Mouse (Mus musculus) MEL (cell line): Measurements from ENCODE around the gene Ezr. TPM values are rescaled to one million over a fixed set of nuclear protein-coding genes. Genes with fewer than 3 reads are reported as not detected.

Experiments
- DNase-seq: peaks from one replicate; pipeline ENCODE4 v3.0.0; 2011; ENCODE audit warnings: low read depth, low spot score
- H3K27ac ChIP-seq: 2 replicates; pipeline ENCODE4 v1.5.1; 2012; ENCODE audit warnings: low read depth, mild to moderate bottlenecking, control low read depth, low read length, moderate library complexity; ENCODE audit not compliant: control insufficient read depth
- H3K27me3 ChIP-seq, 2 experiments: fragments of 150-350 bp in 1 of 2; sonication (generic) in 1 of 2; 2 replicates each; pipeline ENCODE4 v1.6.1; 2012; ENCODE audit warnings: low read length in 2 of 2, mild to moderate bottlenecking in 2 of 2, improper control_type of control experiment in 1 of 2, moderate library complexity in 1 of 2; ENCODE audit not compliant: insufficient read depth in 2 of 2, control insufficient read depth in 1 of 2
- H3K36me3 ChIP-seq, 2 experiments: 2 replicates each; pipeline ENCODE4 v1.6.1; 2012 to 2014; ENCODE audit warnings: low read length in 2 of 2, improper control_type of control experiment in 1 of 2, inconsistent platforms in 1 of 2, mild to moderate bottlenecking in 1 of 2; ENCODE audit not compliant: insufficient read depth in 2 of 2, control insufficient read depth in 1 of 2
- H3K4me1 ChIP-seq, 2 experiments: fragments of 150-350 bp in 1 of 2; sonication (generic) in 1 of 2; 2 replicates each; pipeline ENCODE4 v1.6.1; 2012; ENCODE audit warnings: low read length in 2 of 2, improper control_type of control experiment in 1 of 2, mild to moderate bottlenecking in 1 of 2; ENCODE audit not compliant: insufficient read depth in 2 of 2, control insufficient read depth in 1 of 2
- H3K4me3 ChIP-seq, 2 experiments: fragments of 150-350 bp in 1 of 2; sonication (generic) in 1 of 2; 2 replicates each; pipeline ENCODE4 v1.5.1; 2012; ENCODE audit warnings: low read depth in 2 of 2, low read length in 2 of 2, mild to moderate bottlenecking in 2 of 2, moderate library complexity in 2 of 2, control low read depth in 1 of 2, improper control_type of control experiment in 1 of 2; ENCODE audit not compliant: control insufficient read depth in 1 of 2, insufficient read depth in 1 of 2
- H3K79me2 ChIP-seq: 2 replicates; pipeline ENCODE4 v1.6.1; 2012; ENCODE audit warnings: mild to moderate bottlenecking, low read length, moderate library complexity; ENCODE audit not compliant: control insufficient read depth, poor library complexity, insufficient read depth
- H3K9ac ChIP-seq: 2 replicates; pipeline ENCODE4 v1.6.1; 2012; ENCODE audit warnings: low read depth, mild to moderate bottlenecking, control low read depth, low read length, moderate library complexity; ENCODE audit not compliant: control insufficient read depth, poor library complexity, severe bottlenecking
- H3K9me3 ChIP-seq: fragments of 150-350 bp; sonication (generic); replicated peaks from 2 replicates; pipeline ENCODE4 v1.6.1; 2012; ENCODE audit warnings: mild to moderate bottlenecking, low read length, improper control_type of control experiment, moderate library complexity; ENCODE audit not compliant: insufficient read depth
- BHLHE40 ChIP-seq: IDR thresholded peaks from 2 replicates; pipeline ENCODE4 v1.6.1; 2012; ENCODE audit warnings: low read depth, mild to moderate bottlenecking, inconsistent platforms, low read length, improper control_type of control experiment, borderline replicate concordance
- CHD1 ChIP-seq: IDR thresholded peaks from 2 replicates; pipeline ENCODE4 v1.6.1; 2012; ENCODE audit warnings: low read depth, mild to moderate bottlenecking, inconsistent platforms, low read length, improper control_type of control experiment
- CHD2 ChIP-seq: IDR thresholded peaks from 2 replicates; pipeline ENCODE4 v1.6.1; 2011; ENCODE audit warnings: low read length, improper control_type of control experiment
- CTCF ChIP-seq, 3 experiments: IDR thresholded peaks in 2 of 3; conservative IDR thresholded peaks in 1 of 3; 2 replicates each; pipeline ENCODE4 v1.5.1; 2011 to 2012; ENCODE audit warnings: low read length in 3 of 3, low read depth in 2 of 3, mild to moderate bottlenecking in 2 of 3, improper control_type of control experiment in 1 of 3, inconsistent platforms in 1 of 3, mixed read lengths in 1 of 3, moderate library complexity in 1 of 3; ENCODE audit not compliant: control insufficient read depth in 1 of 3, insufficient read depth in 1 of 3, poor library complexity in 1 of 3, severe bottlenecking in 1 of 3
- E2F4 ChIP-seq: IDR thresholded peaks from 2 replicates; pipeline ENCODE4 v1.6.1; 2011; ENCODE audit warnings: low read depth, low read length, improper control_type of control experiment, borderline replicate concordance
- ELF1 ChIP-seq: IDR thresholded peaks from 2 replicates; pipeline ENCODE4 v1.6.1; 2014; ENCODE audit warnings: low read depth, mild to moderate bottlenecking, inconsistent platforms, low read length, improper control_type of control experiment, moderate library complexity
- EP300 ChIP-seq, 2 experiments: IDR thresholded peaks; 2 replicates each; pipeline ENCODE4 v1.6.1; 2011; ENCODE audit warnings: improper control_type of control experiment in 2 of 2, low read length in 2 of 2, low read depth in 1 of 2, mild to moderate bottlenecking in 1 of 2
- ETS1 ChIP-seq: IDR thresholded peaks from 2 replicates; pipeline ENCODE4 v1.6.1; 2012; ENCODE audit warnings: low read depth, mild to moderate bottlenecking, inconsistent platforms, low read length, improper control_type of control experiment, moderate library complexity
- GABPA ChIP-seq: IDR thresholded peaks from 2 replicates; pipeline ENCODE4 v1.6.1; 2012; ENCODE audit warnings: low read depth, mild to moderate bottlenecking, inconsistent platforms, low read length, improper control_type of control experiment, moderate library complexity
- GATA1 ChIP-seq: IDR thresholded peaks from 2 replicates; pipeline ENCODE4 v1.6.1; 2011; ENCODE audit warnings: low read depth, low read length, improper control_type of control experiment
- HCFC1 ChIP-seq: IDR thresholded peaks from 2 replicates; pipeline ENCODE4 v1.6.1; 2012; ENCODE audit warnings: low read depth, mild to moderate bottlenecking, inconsistent platforms, low read length, improper control_type of control experiment, moderate library complexity
- JUND ChIP-seq: IDR thresholded peaks from 2 replicates; pipeline ENCODE4 v1.6.1; 2011; ENCODE audit warnings: low read depth, mild to moderate bottlenecking, improper control_type of control experiment, low read length
- KAT2A ChIP-seq: conservative IDR thresholded peaks from 2 replicates; pipeline ENCODE4 v1.6.1; 2012; ENCODE audit warnings: low read depth, low read length, improper control_type of control experiment, inconsistent platforms
- MAFK ChIP-seq: IDR thresholded peaks from 2 replicates; pipeline ENCODE4 v1.6.1; 2011; ENCODE audit warnings: low read depth, mild to moderate bottlenecking, low read length, improper control_type of control experiment, borderline replicate concordance
- MAZ ChIP-seq: IDR thresholded peaks from 2 replicates; pipeline ENCODE4 v1.6.1; 2012; ENCODE audit warnings: low read depth, mild to moderate bottlenecking, inconsistent platforms, low read length, improper control_type of control experiment
- MEF2A ChIP-seq: IDR thresholded peaks from 2 replicates; pipeline ENCODE4 v1.6.1; 2014; ENCODE audit warnings: low read depth, mild to moderate bottlenecking, inconsistent platforms, low read length, improper control_type of control experiment; ENCODE audit not compliant: poor library complexity, insufficient replicate concordance, severe bottlenecking; ENCODE audit errors: extremely low read depth
- MYB ChIP-seq: IDR thresholded peaks from 2 replicates; pipeline ENCODE4 v1.6.1; 2011; ENCODE audit warnings: mild to moderate bottlenecking, low read depth, low read length, improper control_type of control experiment
- MYC ChIP-seq: IDR thresholded peaks from 2 replicates; pipeline ENCODE4 v1.6.1; 2011; ENCODE audit warnings: low read depth, mild to moderate bottlenecking, low read length, improper control_type of control experiment, moderate library complexity
- NELFE ChIP-seq: IDR thresholded peaks from 2 replicates; pipeline ENCODE4 v1.6.1; 2011; ENCODE audit warnings: low read depth, low read length, improper control_type of control experiment
- NRF1 ChIP-seq: IDR thresholded peaks from 2 replicates; pipeline ENCODE4 v1.6.1; 2014; ENCODE audit warnings: low read depth, mild to moderate bottlenecking, inconsistent platforms, low read length, improper control_type of control experiment, moderate library complexity; ENCODE audit not compliant: poor library complexity, insufficient read depth, severe bottlenecking
- POLR2A ChIP-seq, 2 experiments: IDR thresholded peaks; 2 replicates each; pipeline ENCODE4 v1.6.1; 2011 to 2012; ENCODE audit warnings: low read length in 2 of 2, mild to moderate bottlenecking in 2 of 2, control low read depth in 1 of 2, improper control_type of control experiment in 1 of 2, low read depth in 1 of 2, moderate library complexity in 1 of 2; ENCODE audit not compliant: control insufficient read depth in 1 of 2, insufficient read depth in 1 of 2, poor library complexity in 1 of 2
- POLR2AphosphoS2 ChIP-seq: IDR thresholded peaks from 2 replicates; pipeline ENCODE4 v1.6.1; 2011; ENCODE audit warnings: low read length, improper control_type of control experiment
- POLR2AphosphoS5 ChIP-seq: IDR thresholded peaks from 2 replicates; pipeline ENCODE4 v1.6.1; 2012; ENCODE audit warnings: low read depth, borderline replicate concordance, mild to moderate bottlenecking, inconsistent platforms, low read length, moderate library complexity, mixed read lengths
- RAD21 ChIP-seq: IDR thresholded peaks from 2 replicates; pipeline ENCODE4 v1.6.1; 2011; ENCODE audit warnings: mild to moderate bottlenecking, low read depth, low read length, improper control_type of control experiment
- RCOR1 ChIP-seq: IDR thresholded peaks from 2 replicates; pipeline ENCODE4 v1.6.1; 2012; ENCODE audit warnings: low read depth, mild to moderate bottlenecking, inconsistent platforms, low read length, improper control_type of control experiment
- SIN3A ChIP-seq: IDR thresholded peaks from 2 replicates; pipeline ENCODE4 v1.6.1; 2012; ENCODE audit warnings: low read length, improper control_type of control experiment, inconsistent platforms
- SMC3 ChIP-seq: IDR thresholded peaks from 2 replicates; pipeline ENCODE4 v1.6.1; 2011; ENCODE audit warnings: low read depth, low read length, improper control_type of control experiment
- TAL1 ChIP-seq: IDR thresholded peaks from 2 replicates; pipeline ENCODE4 v1.6.1; 2012; ENCODE audit warnings: mild to moderate bottlenecking, inconsistent platforms, low read length, moderate library complexity, mixed read lengths
- TBP ChIP-seq: IDR thresholded peaks from 2 replicates; pipeline ENCODE4 v1.8.0; 2011; ENCODE audit warnings: low read depth, low read length, improper control_type of control experiment
- TCF12 ChIP-seq: IDR thresholded peaks from 2 replicates; pipeline ENCODE4 v1.6.1; 2014; ENCODE audit warnings: low read depth, mild to moderate bottlenecking, inconsistent platforms, low read length, improper control_type of control experiment, moderate library complexity
- UBTF ChIP-seq: IDR thresholded peaks from 2 replicates; pipeline ENCODE4 v1.6.1; 2012; ENCODE audit warnings: low read depth, mild to moderate bottlenecking, inconsistent platforms, low read length, improper control_type of control experiment, moderate library complexity, borderline replicate concordance; ENCODE audit not compliant: insufficient read depth
- USF1 ChIP-seq: IDR thresholded peaks from 2 replicates; pipeline ENCODE4 v1.6.1; 2014; ENCODE audit warnings: low read depth, mild to moderate bottlenecking, inconsistent platforms, low read length, improper control_type of control experiment, moderate library complexity
- USF2 ChIP-seq, 2 experiments: IDR thresholded peaks; 2 replicates each; pipeline ENCODE4 v1.6.1; 2011 to 2012; ENCODE audit warnings: improper control_type of control experiment in 2 of 2, low read length in 2 of 2, borderline replicate concordance in 1 of 2, inconsistent platforms in 1 of 2, low read depth in 1 of 2, mild to moderate bottlenecking in 1 of 2; ENCODE audit not compliant: insufficient read depth in 1 of 2
- ZC3H11A ChIP-seq: IDR thresholded peaks from 2 replicates; pipeline ENCODE4 v1.6.1; 2012; ENCODE audit warnings: low read depth, mild to moderate bottlenecking, inconsistent platforms, low read length, improper control_type of control experiment
- ZKSCAN1 ChIP-seq: IDR thresholded peaks from 2 replicates; pipeline ENCODE4 v1.6.1; 2012; ENCODE audit warnings: low read depth, mild to moderate bottlenecking, inconsistent platforms, low read length, improper control_type of control experiment, moderate library complexity
- ZMIZ1 ChIP-seq: IDR thresholded peaks from 2 replicates; pipeline ENCODE4 v1.6.1; 2012; ENCODE audit warnings: low read depth, mild to moderate bottlenecking, inconsistent platforms, low read length, improper control_type of control experiment, moderate library complexity
- polyA plus RNA-seq, 2 experiments: library from polyadenylated mRNA; stranded (reverse) in 1 of 2; unstranded in 1 of 2; fragments of >175 nt in 1 of 2; fragments of >200 nt in 1 of 2; gene quantifications; 2 replicates each; pipeline versions ENCODE4 v1.2.1 to v1.2.4; 2012; ENCODE audit warnings: low replicate concordance in 2 of 2, low read depth in 1 of 2; ENCODE audit not compliant: insufficient read length in 2 of 2, insufficient read depth in 1 of 2, missing spikeins in 1 of 2
- total RNA-seq: library from RNA; depleted of rRNA; stranded (reverse); fragments of 300-350 nt; gene quantifications from 2 replicates; pipeline ENCODE4 v1.2.3, GENCODE M21; 2012

The Ezr gene
- total and polyA plus RNA-seq, 3 experiments = 48.7 to 88.7 TPM; not detected in 1

DNA sequence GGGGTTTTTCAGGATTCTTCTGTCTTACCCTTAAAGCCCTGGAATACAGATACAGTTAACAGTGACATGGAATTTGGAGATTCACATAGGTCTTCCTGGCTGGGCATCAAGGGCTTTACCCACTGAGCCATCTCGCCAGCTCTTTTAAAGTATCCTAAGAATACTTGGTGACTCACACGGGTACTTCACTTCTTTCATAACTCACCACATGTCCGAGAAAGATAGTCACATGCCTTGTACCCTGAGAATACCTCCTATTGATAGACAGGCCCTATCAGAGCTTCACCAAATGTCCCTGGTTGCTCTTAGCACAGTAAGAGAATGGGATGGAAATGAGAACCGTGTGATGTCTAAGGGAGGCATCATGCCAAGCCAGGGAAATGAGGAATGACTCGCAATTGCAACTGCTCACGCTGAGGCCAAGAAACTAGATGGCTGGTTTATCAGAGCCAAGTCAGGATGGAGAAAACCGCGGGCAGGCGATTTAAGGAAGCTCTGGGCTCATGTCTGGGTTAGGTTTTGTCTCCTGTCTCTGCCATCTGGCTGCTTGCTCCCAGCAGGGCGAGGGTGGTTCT lies 44.7 kb upstream of the Ezr start:
- peaks cover 0 to 15% of the 10 kb centered on the region in 2 experiments; a peak in 2 of 4 replicates for H3K36me3 ChIP-seq
- H3K27ac ChIP-seq = peak overlapping the region; percentile 99
- H3K9ac ChIP-seq = peak overlapping the region; percentile 92
- peaks cover 0 to 16% of the 10 kb centered on the region in 2 experiments; a peak in 2 of 4 replicates for H3K4me1 ChIP-seq
- no peaks in the 10 kb centered on the region for H3K27me3 ChIP-seq
- H3K9me3 ChIP-seq = no peaks in the 10 kb centered on the region
- no peaks in the 10 kb centered on the region; the same call in 1 of the 2 replicates for H3K79me2 ChIP-seq
- H3K4me3 ChIP-seq = peak overlapping the region; percentile 51 to 76
- DNase-seq = no peak
- TF ChIP-seq TBP = no peak
- no peak for TF ChIP-seq BHLHE40
- no peak for TF ChIP-seq CHD2
- TF ChIP-seq MEF2A = no peak
- no peak for TF ChIP-seq ELF1
- TF ChIP-seq MAZ = no peak
- TF ChIP-seq MYB = no peak
- TF ChIP-seq ETS1 = no peak; the same call in 1 of the 2 replicates
- no peak for TF ChIP-seq E2F4
- no peak for TF ChIP-seq GABPA
- TF ChIP-seq GATA1 = peak; percentile 70
- no peak for TF ChIP-seq KAT2A
- TF ChIP-seq NELFE = no peak
- TF ChIP-seq CHD1 = no peak
- TF ChIP-seq USF1 = peak; percentile 57; the same call in 1 of the 2 replicates
- no peak for TF ChIP-seq POLR2A (IDR thresholded peaks at IDR 0.05; ENCODE audit: control insufficient read depth in 1 of 2, insufficient read depth in 1 of 2, low read depth in 1 of 2, low read length in 2 of 2, poor library complexity in 1 of 2)
- TF ChIP-seq TCF12 = no peak; the same call in 1 of the 2 replicates
- no peak for TF ChIP-seq USF2 (IDR thresholded peaks at IDR 0.05; ENCODE audit: borderline replicate concordance in 1 of 2, insufficient read depth in 1 of 2, low read depth in 1 of 2, low read length in 2 of 2)
- no peak for TF ChIP-seq POLR2AphosphoS2
- peak; percentile 15; the same call in 1 of the 2 replicates for TF ChIP-seq MYC
- no peak for TF ChIP-seq ZMIZ1
- no peak; the same call in 1 of the 2 replicates for TF ChIP-seq SIN3A
- TF ChIP-seq TAL1 = peak; percentile 82
- no peak for TF ChIP-seq NRF1
- no peak for TF ChIP-seq RAD21
- no peak for TF ChIP-seq ZC3H11A
- TF ChIP-seq UBTF = no peak
- 0 out of 2 replicates have a peak, but pooled peaks have one; percentile 4 for TF ChIP-seq JUND
- TF ChIP-seq POLR2AphosphoS5 = peak; percentile 50; the same call in 1 of the 2 replicates
- TF ChIP-seq CTCF (IDR thresholded peaks at IDR 0.05 in 2 of 3, conservative IDR thresholded peaks at IDR 0.05 in 1 of 3; ENCODE audit: control insufficient read depth in 1 of 3, insufficient read depth in 1 of 3, low read depth in 2 of 3, low read length in 3 of 3, poor library complexity in 1 of 3, severe bottlenecking in 1 of 3) = no peak
- peak; percentile 31; the same call in 1 of the 2 replicates for TF ChIP-seq RCOR1
- TF ChIP-seq MAFK = no peak
- no peak for TF ChIP-seq HCFC1
- TF ChIP-seq SMC3 = no peak
- no peak for TF ChIP-seq ZKSCAN1
- TF ChIP-seq EP300 (IDR thresholded peaks at IDR 0.05; ENCODE audit: low read depth in 1 of 2, low read length in 2 of 2) = peak in 1 of 2 experiments; percentile 22; a peak in 1 of 4 replicates
